Mouse (Mus musculus) gastrocnemius, adult 2 months (tissue): ENCODE results near the gene Arfgap3. TPM values are rescaled to one million over a fixed set of nuclear protein-coding genes. Genes with fewer than 3 reads are reported as not detected.
A peak's percentile ranks its signal among the peaks of the same experiment; 100 is the strongest.

Experiments
- DNase-seq: peaks from one replicate; pipeline ENCODE4 v3.0.0; 2022
- H3K27ac ChIP-seq: fragments of 200-600 bp; 2 replicates; pipeline ENCODE4 v1.8.1; 2022; ENCODE audit warnings: mild to moderate bottlenecking
- H3K4me3 ChIP-seq: fragments of 200-600 bp; 2 replicates; pipeline ENCODE4 v1.8.1; 2022; ENCODE audit warnings: mild to moderate bottlenecking, moderate library complexity
- CTCF ChIP-seq: fragments of 200-600 bp; IDR thresholded peaks from 2 replicates; pipeline ENCODE4 v1.8.1; 2022; ENCODE audit warnings: antibody characterized with exemption, mild to moderate bottlenecking, moderate library complexity
- intact Hi-C: fragments of 180-260 bp; cut with DNase I; formaldehyde crosslinking; loops from one replicate; pipeline ENCODE4 v1.15.1; 2025
- total RNA-seq, 2 experiments: library from RNA; stranded (reverse); gene quantifications; 2 replicates each; pipeline ENCODE4 v1.2.3; 2021

Arfgap3 gene
- total RNA-seq, 2 experiments from 2014 or later: 6.0 to 6.7 TPM

DNA sequence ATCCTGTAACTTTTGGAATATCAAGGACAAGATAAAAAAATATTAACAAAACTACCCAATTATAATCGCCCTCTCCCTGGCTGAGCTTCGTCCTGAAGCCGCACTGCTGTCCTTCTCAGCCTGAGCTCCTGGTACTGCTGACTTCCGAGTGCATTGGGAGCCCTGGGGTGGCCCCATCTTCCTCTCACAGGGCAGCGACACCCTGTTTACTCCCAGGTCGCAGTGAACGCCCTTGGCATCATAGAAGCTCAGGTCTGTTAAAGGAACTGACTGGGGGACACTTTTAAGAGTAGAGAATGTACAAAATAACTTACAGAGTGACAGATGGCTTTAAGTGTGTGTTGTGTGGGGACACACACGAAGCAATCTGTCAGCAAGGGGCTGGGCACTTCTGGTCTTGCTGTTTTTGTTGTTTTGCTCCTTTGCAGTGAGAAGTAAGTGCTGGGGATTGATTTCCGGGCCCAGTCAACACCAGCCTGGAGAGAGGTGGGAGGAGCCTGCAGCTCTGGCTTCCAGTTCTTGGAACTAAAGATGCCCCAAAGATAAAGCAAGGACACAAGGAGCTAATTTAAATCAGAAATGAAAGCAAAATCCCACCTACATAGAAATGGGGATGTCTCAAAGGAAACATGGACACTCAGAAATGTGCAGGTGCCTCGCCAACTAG is 50.0 kb downstream of the Arfgap3 start:
- no peak for DNase-seq
- Histone ChIP-seq H3K4me3 (no peak overlapping the region), H3K27ac (peak overlapping the region; percentile 65)
- intact Hi-C loops: loop anchor here (5.0 kb wide), 1 partner anchor 48 kb away; the partner anchor contains the start of gene A4galt
- no peak for TF ChIP-seq CTCF

- no peak for TF ChIP-seq CTCF
- intact Hi-C loops: no loop called here
- DNase-seq: no peak
- no peak overlapping the region for H3K4me3 ChIP-seq
- peak overlapping the region; percentile 65; the same call in 1 of the 2 replicates for H3K27ac ChIP-seq
Measured at GRCm38 (mm10) chr15:83299450-83299849, 50.6 kb downstream of the Arfgap3 start.

DNA sequence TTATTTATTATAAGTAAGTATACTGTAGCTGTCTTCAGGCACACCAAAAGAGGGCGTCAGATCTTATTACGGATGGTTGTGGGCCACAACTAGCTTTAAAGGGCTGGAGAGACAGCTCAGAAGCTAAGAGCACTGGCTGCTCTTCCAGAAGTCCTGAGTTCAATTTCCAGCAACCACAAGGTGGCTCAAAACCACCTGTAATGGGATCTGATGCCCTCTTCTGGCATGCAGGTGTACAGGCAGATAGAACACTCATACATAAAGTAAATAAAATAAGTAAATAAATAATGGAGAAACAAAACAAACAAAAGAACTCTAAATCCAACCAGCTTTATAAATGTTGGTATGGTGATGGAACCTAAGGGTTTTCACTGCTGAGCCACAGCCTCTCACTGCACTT is 51.2 kb downstream of the Arfgap3 start:
- peak; percentile 35 for TF ChIP-seq CTCF
- intact Hi-C loops: no loop called here
- Histone ChIP-seq H3K4me3 (no peak overlapping the region), H3K27ac (no peak overlapping the region)
- no peak for DNase-seq

- peak; percentile 42 for TF ChIP-seq CTCF
- no peak overlapping the region for H3K4me3 ChIP-seq
- no peak for DNase-seq
- intact Hi-C loops: no loop called here
- no peak overlapping the region for H3K27ac ChIP-seq
Measured at GRCm38 (mm10) chr15:83298313-83298712, 51.7 kb downstream of the Arfgap3 start.

DNA sequence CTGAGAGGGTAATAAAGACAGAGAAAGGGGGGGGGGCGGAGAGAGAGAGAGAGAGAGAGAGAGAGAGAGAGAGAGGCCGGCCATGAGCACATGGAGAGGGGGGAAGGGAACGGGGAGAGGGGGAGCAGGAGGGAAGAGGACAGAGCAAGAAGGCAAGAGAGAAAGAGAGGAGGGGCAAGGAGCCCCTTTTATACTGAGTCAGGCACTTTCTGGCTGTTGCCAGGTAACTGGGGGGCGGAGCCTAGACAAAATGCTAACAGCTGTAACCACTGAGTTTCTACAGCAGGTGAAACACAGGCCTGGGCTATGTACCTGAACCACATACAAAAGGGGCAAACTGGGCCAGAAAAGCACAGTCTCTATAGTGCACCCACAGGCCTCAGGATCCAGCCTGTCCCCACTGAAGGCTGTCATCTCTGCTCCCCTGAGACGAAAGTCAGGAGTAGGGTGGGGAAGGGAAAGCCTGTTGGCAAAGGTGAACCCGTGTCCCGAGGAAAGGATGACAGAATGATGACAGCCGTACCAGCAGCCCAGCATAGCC is 53.2 kb downstream of the Arfgap3 start:
- Histone ChIP-seq H3K27ac (no peak overlapping the region), H3K4me3 (no peak overlapping the region)
- no peak for DNase-seq
- intact Hi-C loops: no loop called here
- no peak for TF ChIP-seq CTCF

DNA sequence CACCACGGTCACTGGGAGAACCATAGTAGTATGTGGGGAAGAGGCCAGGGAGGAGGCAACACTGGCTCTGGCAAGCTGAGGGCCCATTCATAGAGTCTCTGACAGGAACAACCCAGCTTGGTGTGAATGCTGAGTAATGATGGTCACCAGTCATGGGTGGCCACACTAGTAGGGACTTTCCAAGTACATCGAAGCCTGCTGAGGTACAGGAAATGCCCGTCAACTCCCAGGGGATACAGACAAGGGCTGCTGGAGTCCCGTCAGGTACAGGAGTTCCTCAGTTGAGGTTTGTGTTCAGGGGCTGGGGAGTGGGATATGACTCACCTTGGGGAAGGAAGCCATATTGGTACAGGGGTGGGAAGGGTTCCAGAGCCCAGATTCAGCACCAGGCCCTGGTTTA is 54.0 kb downstream of the Arfgap3 start:
- TF ChIP-seq CTCF: no peak
- intact Hi-C loops: no loop called here
- Histone ChIP-seq H3K4me3 (no peak overlapping the region), H3K27ac (no peak overlapping the region)
- no peak for DNase-seq

DNA sequence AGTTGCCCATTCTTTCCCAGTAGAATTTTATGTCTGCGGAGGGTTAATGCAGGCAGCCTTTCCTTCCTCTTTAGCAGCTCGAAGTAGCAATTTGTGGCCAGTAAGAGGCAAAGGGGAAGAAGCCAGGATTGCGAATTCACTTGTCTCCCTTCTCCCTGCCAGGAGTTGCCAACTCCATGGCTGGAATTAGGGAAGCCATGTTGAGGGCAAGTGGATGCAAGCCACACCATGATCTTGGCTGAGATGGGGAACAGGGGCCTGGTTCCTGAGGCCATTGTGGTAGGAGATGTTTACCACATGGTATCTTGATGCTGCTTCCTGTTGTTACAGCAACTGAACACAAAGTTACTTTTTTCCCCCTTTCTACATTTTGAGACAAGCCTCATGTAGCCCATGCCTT is 55.1 kb downstream of the Arfgap3 start:
- peak overlapping the region; percentile 43; the same call in 1 of the 2 replicates for H3K27ac ChIP-seq
- intact Hi-C loops: no loop called here

GRCm38 (mm10) chr15:83293706-83294645 is 56.1 kb downstream of the Arfgap3 start:
- intact Hi-C loops: no loop called here
- Histone ChIP-seq H3K27ac (peak overlapping the region; percentile 67), H3K4me3 (no peak overlapping the region)
- peak; percentile 44 for DNase-seq
- TF ChIP-seq CTCF: no peak

More for the DNA sequence above, 55.1 kb downstream of the Arfgap3 start:
- H3K4me3 ChIP-seq: no peak overlapping the region
- TF ChIP-seq CTCF: no peak
- no peak for DNase-seq

DNA sequence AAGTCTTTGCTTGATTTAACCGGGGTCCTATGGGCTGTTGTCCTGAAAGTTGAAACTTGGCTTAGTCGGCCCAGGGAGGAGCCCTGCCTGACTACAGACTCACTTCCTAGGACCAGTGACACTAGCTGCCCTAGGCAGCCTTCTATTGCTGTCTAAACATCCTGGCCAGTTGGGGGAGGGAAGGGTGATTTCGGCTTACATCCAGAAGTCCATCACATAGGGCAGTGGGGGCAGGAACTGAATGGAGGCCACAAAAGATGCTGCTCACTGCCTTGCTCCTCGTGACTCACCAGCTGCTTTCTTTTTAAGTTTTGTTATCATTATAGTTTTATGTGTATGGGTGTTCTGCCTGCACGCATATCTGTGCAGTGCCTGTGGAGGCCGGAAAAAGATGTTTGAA is 56.9 kb downstream of the Arfgap3 start:
- no peak for TF ChIP-seq CTCF
- DNase-seq: no peak
- intact Hi-C loops: no loop called here
- Histone ChIP-seq H3K4me3 (no peak overlapping the region), H3K27ac (peak overlapping the region; percentile 67)

DNA sequence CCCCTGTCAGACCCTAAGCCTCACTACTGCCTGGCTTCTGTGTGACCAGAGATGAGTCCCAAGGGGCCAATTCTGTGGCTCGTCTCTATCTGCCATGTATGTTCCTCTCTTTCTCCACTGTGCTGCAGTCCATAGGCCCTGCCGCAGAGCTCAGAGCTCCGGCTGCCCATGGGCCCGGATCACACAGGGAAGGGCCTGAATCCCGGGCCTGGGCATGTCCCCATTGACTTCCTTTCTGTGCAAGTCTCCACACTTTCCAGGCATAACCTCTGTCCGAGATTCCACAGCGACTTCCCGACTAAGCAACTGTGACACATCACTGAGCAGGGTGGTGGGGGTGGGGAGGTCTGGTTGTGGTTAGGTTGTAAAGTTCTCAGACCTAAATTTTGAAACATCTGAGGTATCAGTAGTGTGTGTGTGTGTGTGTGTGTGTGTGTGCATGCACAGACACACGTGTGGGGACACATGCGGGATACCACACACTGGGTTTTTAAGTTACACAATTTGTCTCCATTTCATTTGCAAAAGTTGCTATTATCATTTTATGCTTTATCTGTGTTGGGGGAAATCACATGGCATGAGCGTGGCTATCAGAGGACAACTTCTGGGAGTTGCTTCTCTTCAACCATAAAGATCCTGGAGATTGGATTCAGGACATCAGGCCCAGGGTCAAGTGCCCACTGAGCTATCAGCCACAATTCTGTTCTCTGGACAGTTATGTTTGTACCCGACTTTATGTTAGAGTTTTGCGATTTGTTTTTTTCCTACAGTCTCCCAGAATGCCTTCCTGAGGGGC is 57.6 kb downstream of the Arfgap3 start:
- no peak for DNase-seq
- no peak for TF ChIP-seq CTCF
- no peak overlapping the region for H3K4me3 ChIP-seq
- intact Hi-C loops: no loop called here
- peak overlapping the region; percentile 67 for H3K27ac ChIP-seq

GRCm38 (mm10) chr15:83290899-83291298 is 59.1 kb downstream of the Arfgap3 start:
- no peak overlapping the region for H3K27ac ChIP-seq
- no peak for DNase-seq
- no peak for TF ChIP-seq CTCF
- intact Hi-C loops: no loop called here
- no peak overlapping the region for H3K4me3 ChIP-seq

DNA sequence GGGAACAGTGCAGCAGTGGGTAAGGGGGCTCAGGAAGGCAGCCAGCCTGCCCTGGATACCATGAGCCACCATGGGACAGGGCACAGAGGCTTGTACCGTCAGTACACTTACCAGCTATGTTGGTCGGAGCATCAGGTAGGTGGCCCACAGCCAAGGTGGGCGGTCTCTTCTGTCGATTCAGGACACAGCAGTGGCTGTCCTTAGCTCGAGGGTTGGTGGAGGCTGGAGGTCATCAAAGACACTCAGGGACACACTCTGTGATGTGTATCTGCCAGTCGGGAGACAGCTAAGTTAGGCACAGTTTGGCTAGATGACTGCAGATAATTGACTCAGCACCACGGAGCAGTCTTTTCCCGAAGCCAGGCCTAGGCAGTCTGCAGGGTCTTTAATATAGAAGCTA is 65.2 kb downstream of the Arfgap3 start:
- no peak for DNase-seq
- intact Hi-C loops: no loop called here
- H3K4me3 ChIP-seq: no peak overlapping the region
- TF ChIP-seq CTCF: no peak
- H3K27ac ChIP-seq: no peak overlapping the region
